Mouse (Mus musculus): Measurements from ENCODE around the gene Bend7. TPM values are rescaled to one million over a fixed set of nuclear protein-coding genes. Genes with fewer than 3 reads are reported as not detected.

The Bend7 gene
- polyA plus RNA-seq, 1 experiment from 2014 or later: 6.2 TPM

- H3K4me2 ChIP-seq: no peak overlapping the region
- H3K27ac ChIP-seq (replicated peaks): no peak overlapping the region
- 89% methylated on average over 6 of the region's 6 CpGs for WGBS
- H3K9ac ChIP-seq: no peak overlapping the region
- H3K4me1 ChIP-seq (replicated peaks): no peaks in the 10 kb centered on the region
- ATAC-seq (ENCODE audit: low read depth): no peak
- H3K4me3 ChIP-seq: no peak overlapping the region
- no peaks in the 10 kb centered on the region for H3K27me3 ChIP-seq
- no peaks in the 10 kb centered on the region for H3K9me3 ChIP-seq
- H3K36me3 ChIP-seq: no peaks in the 10 kb centered on the region
Measured at GRCm38 (mm10) chr2:4751918-4752317, 34.3 kb downstream of the Bend7 start.

- WGBS: 87% methylated on average over 8 of the region's 8 CpGs
- Histone ChIP-seq H3K9me3 (no peaks in the 10 kb centered on the region), H3K36me3 (no peaks in the 10 kb centered on the region), H3K4me2 (no peak overlapping the region), H3K27me3 (no peaks in the 10 kb centered on the region), H3K4me1 (replicated peaks) (no peaks in the 10 kb centered on the region), H3K27ac (replicated peaks) (no peak overlapping the region), H3K4me3 (no peak overlapping the region), H3K9ac (no peak overlapping the region)
- no peak for ATAC-seq (ENCODE audit: low read depth)
Measured at GRCm38 (mm10) chr2:4755716-4756115, 38.1 kb downstream of the Bend7 start.

- H3K4me1 ChIP-seq (replicated peaks): no peaks in the 10 kb centered on the region
- no peaks in the 10 kb centered on the region for H3K27me3 ChIP-seq
- no peaks in the 10 kb centered on the region for H3K9me3 ChIP-seq
- no peaks in the 10 kb centered on the region for H3K36me3 ChIP-seq
- no peak overlapping the region for H3K9ac ChIP-seq
- 94% methylated on average over 3 of the region's 3 CpGs for WGBS
- no peak overlapping the region for H3K27ac ChIP-seq (replicated peaks)
- no peak overlapping the region for H3K4me3 ChIP-seq
- H3K4me2 ChIP-seq: no peak overlapping the region
- ATAC-seq (ENCODE audit: low read depth): no peak
Measured at GRCm38 (mm10) chr2:4757218-4757617, 39.6 kb downstream of the Bend7 start.

GRCm38 (mm10) chr2:4760741-4761140 is 43.1 kb downstream of the Bend7 start:
- H3K36me3 ChIP-seq: peaks cover 11% of the 10 kb centered on the region
- H3K4me3 ChIP-seq: no peak overlapping the region
- H3K9ac ChIP-seq: no peak overlapping the region
- H3K27me3 ChIP-seq: no peaks in the 10 kb centered on the region
- 81% methylated on average over 5 of the region's 5 CpGs for WGBS
- H3K4me2 ChIP-seq: no peak overlapping the region
- no peak overlapping the region for H3K27ac ChIP-seq (replicated peaks)
- no peaks in the 10 kb centered on the region for H3K4me1 ChIP-seq (replicated peaks)
- no peaks in the 10 kb centered on the region for H3K9me3 ChIP-seq
- ATAC-seq (ENCODE audit: low read depth): no peak

GRCm38 (mm10) chr2:4761906-4762305 is 44.3 kb downstream of the Bend7 start:
- Histone ChIP-seq H3K36me3 (peaks cover 11% of the 10 kb centered on the region), H3K9ac (no peak overlapping the region), H3K4me1 (replicated peaks) (no peaks in the 10 kb centered on the region), H3K27ac (replicated peaks) (no peak overlapping the region), H3K27me3 (no peaks in the 10 kb centered on the region), H3K9me3 (no peaks in the 10 kb centered on the region), H3K4me2 (no peak overlapping the region), H3K4me3 (no peak overlapping the region)
- WGBS: 86% methylated on average over 5 of the region's 5 CpGs
- ATAC-seq (ENCODE audit: low read depth): no peak

- Histone ChIP-seq H3K27ac (replicated peaks) (no peak overlapping the region), H3K36me3 (peaks cover 11% of the 10 kb centered on the region), H3K4me3 (no peak overlapping the region), H3K27me3 (no peaks in the 10 kb centered on the region), H3K4me2 (no peak overlapping the region), H3K9me3 (no peaks in the 10 kb centered on the region), H3K9ac (no peak overlapping the region), H3K4me1 (replicated peaks) (no peaks in the 10 kb centered on the region)
- WGBS: 86% methylated on average over 3 of the region's 3 CpGs
- ATAC-seq (ENCODE audit: low read depth): no peak
Measured at GRCm38 (mm10) chr2:4764071-4764470, 46.4 kb downstream of the Bend7 start.

GRCm38 (mm10) chr2:4770376-4770775 is 52.7 kb downstream of the Bend7 start:
- Histone ChIP-seq H3K4me1 (replicated peaks) (no peaks in the 10 kb centered on the region), H3K36me3 (0 out of 2 replicates have a peak, but pooled peaks cover 3% of the 10 kb centered on the region), H3K9ac (no peak overlapping the region), H3K4me2 (no peak overlapping the region), H3K27me3 (no peaks in the 10 kb centered on the region), H3K4me3 (no peak overlapping the region), H3K9me3 (no peaks in the 10 kb centered on the region), H3K27ac (replicated peaks) (no peak overlapping the region)
- ATAC-seq (ENCODE audit: low read depth): no peak
- WGBS: 89% methylated on average over 2 of the region's 2 CpGs

GRCm38 (mm10) chr2:4773911-4774310 is 56.3 kb downstream of the Bend7 start:
- Histone ChIP-seq H3K4me1 (replicated peaks) (no peaks in the 10 kb centered on the region), H3K9ac (no peak overlapping the region), H3K9me3 (no peaks in the 10 kb centered on the region), H3K27ac (replicated peaks) (no peak overlapping the region), H3K4me3 (no peak overlapping the region), H3K27me3 (no peaks in the 10 kb centered on the region), H3K36me3 (no peaks in the 10 kb centered on the region), H3K4me2 (no peak overlapping the region)
- 95% methylated on average over 6 of the region's 6 CpGs for WGBS
- no peak for ATAC-seq (ENCODE audit: low read depth)

GRCm38 (mm10) chr2:4777291-4777690 is 59.7 kb downstream of the Bend7 start:
- Histone ChIP-seq H3K4me3 (no peak overlapping the region), H3K27me3 (no peaks in the 10 kb centered on the region), H3K4me2 (no peak overlapping the region), H3K9me3 (no peaks in the 10 kb centered on the region), H3K36me3 (no peaks in the 10 kb centered on the region), H3K9ac (no peak overlapping the region), H3K4me1 (replicated peaks) (0 out of 2 replicates have a peak, but pooled peaks cover 3% of the 10 kb centered on the region), H3K27ac (replicated peaks) (no peak overlapping the region)
- WGBS: 87% methylated on average over 8 of the region's 8 CpGs
- no peak for ATAC-seq (ENCODE audit: low read depth)

- peaks cover 22% of the 10 kb centered on the region for H3K4me1 ChIP-seq (replicated peaks)
- H3K4me3 ChIP-seq: no peak overlapping the region
- H3K27me3 ChIP-seq: no peaks in the 10 kb centered on the region
- H3K9me3 ChIP-seq: no peaks in the 10 kb centered on the region
- no peaks in the 10 kb centered on the region for H3K36me3 ChIP-seq
- H3K27ac ChIP-seq (replicated peaks): no peak overlapping the region
- H3K4me2 ChIP-seq: no peak overlapping the region
- 88% methylated on average over 3 of the region's 3 CpGs for WGBS
- ATAC-seq (ENCODE audit: low read depth): no peak
- H3K9ac ChIP-seq: no peak overlapping the region
Measured at GRCm38 (mm10) chr2:4781641-4782040, 64.0 kb downstream of the Bend7 start.

- Histone ChIP-seq H3K27ac (replicated peaks) (no peak overlapping the region), H3K4me1 (replicated peaks) (peaks cover 22% of the 10 kb centered on the region), H3K4me2 (no peak overlapping the region), H3K4me3 (no peak overlapping the region), H3K9me3 (no peaks in the 10 kb centered on the region), H3K36me3 (no peaks in the 10 kb centered on the region), H3K27me3 (no peaks in the 10 kb centered on the region), H3K9ac (no peak overlapping the region)
- no peak for ATAC-seq (ENCODE audit: low read depth)
- 64% methylated on average over 4 of the region's 4 CpGs for WGBS
Measured at GRCm38 (mm10) chr2:4782401-4782800, 64.8 kb downstream of the Bend7 start.

GRCm38 (mm10) chr2:4782809-4783641 is 65.4 kb downstream of the Bend7 start:
- peak; percentile 50; the same call in 1 of the 2 replicates for ATAC-seq (ENCODE audit: low read depth)
- Histone ChIP-seq H3K27ac (replicated peaks) (no peak overlapping the region), H3K9ac (no peak overlapping the region), H3K4me3 (no peak overlapping the region), H3K36me3 (no peaks in the 10 kb centered on the region), H3K4me1 (replicated peaks) (peaks cover 22% of the 10 kb centered on the region), H3K9me3 (no peaks in the 10 kb centered on the region), H3K27me3 (no peaks in the 10 kb centered on the region), H3K4me2 (no peak overlapping the region)
- 68% methylated on average over 11 of the region's 11 CpGs for WGBS

- H3K27ac ChIP-seq (replicated peaks): no peak overlapping the region
- H3K9ac ChIP-seq: no peak overlapping the region
- 74% methylated on average over 8 of the region's 8 CpGs for WGBS
- ATAC-seq (ENCODE audit: low read depth): no peak
- no peaks in the 10 kb centered on the region for H3K27me3 ChIP-seq
- no peak overlapping the region for H3K4me3 ChIP-seq
- H3K4me1 ChIP-seq (replicated peaks): peaks cover 22% of the 10 kb centered on the region
- no peaks in the 10 kb centered on the region for H3K36me3 ChIP-seq
- no peak overlapping the region for H3K4me2 ChIP-seq
- H3K9me3 ChIP-seq: no peaks in the 10 kb centered on the region
Measured at GRCm38 (mm10) chr2:4784012-4784411, 66.4 kb downstream of the Bend7 start.

Measured in neural tube, embryonic 13.5 days (tissue).